Mouse (Mus musculus) frontal cortex, postnatal 10 days (tissue): ENCODE data around the gene Pld5.

ENCODE experiments used
- DNase-seq, 2 experiments: peaks; one replicate each; pipeline ENCODE4 v3.0.0; 2022; ENCODE audit warnings: low spot score in 2 of 2, mixed read lengths in 1 of 2

Pld5 gene

DNA sequence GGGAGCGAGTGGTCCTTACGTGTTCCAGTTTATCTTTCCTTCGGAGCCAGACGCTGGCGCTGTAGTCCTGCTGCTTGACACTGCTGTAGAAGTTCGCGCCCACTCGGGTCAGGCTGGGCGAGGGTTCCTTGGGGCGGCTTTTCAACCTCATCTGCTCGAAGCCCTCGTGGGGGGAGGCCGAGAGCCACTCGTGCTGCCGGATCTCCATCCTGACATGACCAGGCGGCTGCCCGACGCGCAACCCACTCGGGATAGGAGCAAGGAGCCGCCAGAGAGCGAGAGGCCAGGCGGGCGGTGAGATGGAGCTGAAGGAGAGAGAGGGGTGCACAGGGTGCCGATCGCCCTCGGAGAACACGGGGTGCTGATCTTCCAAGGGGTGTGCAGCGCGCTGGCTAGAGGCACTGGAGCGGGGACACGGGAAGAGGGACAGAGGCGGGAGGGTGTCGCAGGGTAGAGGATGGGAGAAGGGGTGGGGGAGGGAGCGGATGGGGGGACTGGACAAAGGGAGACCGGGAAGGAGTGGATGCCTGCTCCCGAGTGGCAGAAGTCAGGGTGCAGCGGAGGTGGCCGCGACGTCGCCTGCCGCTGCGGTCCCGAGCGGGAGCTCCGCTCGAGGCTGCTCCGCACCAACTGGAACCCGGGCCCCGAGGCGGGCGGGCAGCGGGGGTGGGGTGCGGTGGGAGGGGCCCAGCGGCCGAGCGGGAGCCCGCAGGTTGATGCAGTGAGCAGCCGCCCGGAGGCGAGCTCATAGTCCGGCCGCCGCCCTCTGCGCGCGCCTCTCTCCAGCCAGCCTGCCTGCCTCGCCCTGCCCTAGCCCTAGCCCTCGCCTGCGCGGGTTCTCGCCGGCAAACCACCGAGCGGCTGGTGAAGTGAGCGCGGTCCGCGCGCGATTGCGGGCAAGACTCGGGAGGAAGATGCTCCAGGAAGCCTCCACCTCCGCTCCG, at the start of gene Pld5:
Pld5 (minus strand) TSS at position 646 of the 944 bp plus-strand sequence.
- peak in 1 of 2 experiments; percentile 27 for DNase-seq

DNA sequence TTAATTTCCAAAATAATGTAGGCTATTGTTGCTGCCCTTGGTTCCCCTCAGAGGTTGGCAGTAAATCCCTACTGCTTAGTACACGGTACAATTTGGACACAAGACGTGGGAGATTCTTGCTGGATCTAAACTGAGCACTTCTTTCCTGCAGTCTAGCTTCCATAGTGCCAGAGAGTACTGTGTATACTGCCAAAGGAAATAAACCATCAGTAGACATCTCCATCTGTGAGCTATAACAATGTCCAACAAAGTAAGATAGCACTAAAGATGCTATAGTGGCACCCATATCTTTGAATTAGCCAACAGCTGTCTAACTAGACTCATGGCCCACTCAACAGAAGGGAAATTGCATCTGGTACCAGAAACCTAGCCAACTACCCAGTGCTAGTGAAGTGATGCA, 40.0 kb upstream of the Pld5 start:
- no peak for DNase-seq

DNA sequence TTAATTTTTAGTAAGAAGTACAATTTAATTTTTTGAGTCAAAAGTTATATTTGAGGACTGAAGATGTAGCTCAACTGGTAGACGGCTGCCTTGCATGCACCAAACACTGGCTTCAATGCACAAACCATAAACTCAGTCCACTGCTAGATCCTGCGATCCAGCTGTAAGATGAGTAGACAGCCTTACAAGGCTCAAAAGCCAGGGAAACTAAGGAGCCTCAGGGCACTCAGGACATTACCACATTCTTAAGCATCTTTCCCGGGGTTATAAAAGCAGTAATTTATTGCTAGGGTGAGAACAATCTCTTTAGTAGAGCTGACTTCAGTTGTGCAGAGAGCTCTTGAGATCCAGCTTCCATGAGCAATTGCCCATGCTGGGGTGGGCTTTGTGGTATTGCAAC, 35.1 kb upstream of the Pld5 start:
- DNase-seq: no peak

DNA sequence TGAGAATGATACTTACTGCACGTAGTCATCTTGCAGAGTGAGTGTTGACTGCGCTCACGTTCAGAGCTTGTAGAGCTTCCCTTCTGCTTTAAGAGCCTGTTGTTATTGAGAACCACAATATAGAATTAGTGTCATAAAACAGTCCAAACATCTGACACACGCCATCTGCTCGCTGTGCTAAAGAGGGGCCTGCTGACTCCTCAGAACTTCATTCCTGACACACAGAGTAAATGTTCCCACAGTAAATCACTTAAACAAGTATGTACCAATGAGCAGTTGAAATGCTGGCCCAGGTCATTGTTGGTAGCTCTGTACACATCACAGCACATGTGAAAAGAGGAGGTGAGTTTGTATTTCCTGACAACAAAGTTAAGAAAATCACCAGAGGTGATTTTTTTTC, 14.3 kb upstream of the Pld5 start:
- no peak for DNase-seq

DNA sequence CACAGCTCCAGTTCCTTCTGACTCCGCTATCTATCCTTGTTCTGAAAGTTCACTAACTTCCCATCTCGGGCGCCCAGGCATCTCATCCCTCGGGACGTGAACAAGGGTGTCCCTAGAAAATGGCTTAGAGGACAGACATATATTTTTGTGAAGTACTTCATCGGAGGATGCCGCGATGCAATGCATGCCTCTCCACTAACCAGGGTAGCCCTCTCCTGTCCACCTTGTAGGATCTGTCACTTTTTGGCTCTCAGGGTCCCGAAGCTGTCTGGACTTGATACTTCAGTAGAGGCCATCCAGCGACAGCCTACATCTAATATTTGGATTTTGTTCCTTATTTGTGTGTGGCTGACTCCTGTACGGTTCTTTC, 484 bp upstream of the Pld5 start:
- no peak for DNase-seq

DNA sequence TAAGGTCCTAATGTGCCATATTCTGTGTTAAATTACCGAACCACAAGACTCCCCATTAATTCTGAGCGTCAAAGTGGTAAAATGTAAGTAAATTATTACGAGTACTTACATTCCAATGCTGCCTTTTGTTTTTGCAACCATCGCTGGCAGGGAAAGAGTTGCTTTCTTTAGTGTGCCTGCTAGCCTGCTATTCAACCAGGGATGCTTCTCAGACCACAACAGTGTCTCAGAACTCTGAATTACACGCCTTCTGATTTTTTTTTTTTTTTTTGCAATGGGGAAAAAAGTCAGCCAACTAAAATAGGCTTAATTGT, 26.4 kb downstream of the Pld5 start:
- DNase-seq: no peak

DNA sequence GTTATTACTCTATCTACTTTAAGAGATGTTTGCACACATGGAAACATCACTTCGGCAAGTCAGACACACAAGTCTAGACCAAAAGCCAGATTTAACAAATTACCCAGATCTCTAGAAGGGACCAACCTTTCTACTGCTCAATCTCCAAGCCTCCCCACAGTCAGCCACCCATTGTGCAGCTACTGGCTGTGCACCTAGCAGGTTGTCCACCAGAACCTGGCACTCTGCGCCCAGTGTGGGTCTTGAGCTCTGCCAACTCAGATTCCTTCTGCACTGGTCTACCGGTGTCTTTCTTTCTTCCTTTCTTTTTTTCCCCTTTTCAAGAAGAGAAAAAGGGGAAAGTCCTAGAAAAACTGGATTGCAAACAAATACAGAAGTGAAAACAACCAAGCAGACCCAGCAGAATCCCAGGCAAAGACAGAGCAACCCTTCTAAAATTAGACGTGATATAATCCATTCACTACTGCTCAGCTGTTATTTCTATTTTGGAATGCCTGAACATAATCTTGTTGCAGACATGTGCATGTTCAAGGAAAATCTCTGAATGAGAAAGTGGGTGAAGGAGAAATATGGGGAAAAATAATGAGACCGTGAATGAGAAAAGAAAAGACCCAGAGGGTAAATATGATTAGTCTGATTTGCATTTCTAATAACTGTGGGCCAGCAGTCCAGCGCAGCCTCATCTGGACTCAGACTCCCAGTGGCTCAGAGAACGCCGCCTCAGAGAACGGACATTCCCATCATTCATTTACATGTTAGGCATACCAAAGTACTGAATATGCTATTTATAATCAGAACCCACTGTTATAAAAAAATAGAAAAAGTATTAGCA, 27.0 kb downstream of the Pld5 start:
- DNase-seq: no peak

DNA sequence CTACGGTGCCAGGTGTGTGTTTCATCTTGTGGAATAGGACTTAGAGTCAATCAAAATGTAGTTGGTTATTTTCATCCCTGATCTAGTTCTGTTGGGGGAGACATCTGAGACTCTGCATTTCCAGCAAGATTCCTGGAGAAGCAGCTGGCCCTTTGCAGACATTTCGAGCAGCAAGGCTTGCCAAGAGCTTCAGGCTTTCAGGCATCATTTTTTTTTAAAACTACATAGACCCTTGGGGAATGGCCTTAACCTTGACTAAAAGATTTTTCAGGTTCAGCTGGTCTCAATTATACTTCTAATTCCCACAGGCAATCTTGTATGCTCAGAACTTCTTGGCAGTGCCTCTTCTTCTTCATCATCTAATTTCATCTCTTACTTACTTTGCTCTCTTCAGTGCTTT, 35.9 kb downstream of the Pld5 start:
- no peak for DNase-seq

DNA sequence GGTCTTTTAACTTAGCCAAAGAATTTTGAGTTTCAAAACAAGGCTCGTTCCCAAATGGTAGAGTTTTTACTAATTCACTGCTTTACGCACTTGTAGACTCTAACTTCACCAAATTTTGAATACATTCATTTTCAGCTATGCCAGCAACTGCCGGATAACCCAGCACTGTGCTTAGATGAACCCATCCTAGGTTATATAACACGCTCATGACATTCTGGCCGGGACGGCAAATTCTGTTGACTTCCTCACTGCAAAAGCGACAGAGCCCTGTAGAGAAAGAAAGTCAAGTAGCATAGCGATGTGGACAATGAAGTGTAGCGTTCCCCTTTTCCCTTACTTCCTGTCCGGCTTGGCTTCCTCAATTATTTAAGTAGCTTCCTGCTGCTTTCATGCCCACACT, 51.3 kb downstream of the Pld5 start:
- no peak for DNase-seq

DNA sequence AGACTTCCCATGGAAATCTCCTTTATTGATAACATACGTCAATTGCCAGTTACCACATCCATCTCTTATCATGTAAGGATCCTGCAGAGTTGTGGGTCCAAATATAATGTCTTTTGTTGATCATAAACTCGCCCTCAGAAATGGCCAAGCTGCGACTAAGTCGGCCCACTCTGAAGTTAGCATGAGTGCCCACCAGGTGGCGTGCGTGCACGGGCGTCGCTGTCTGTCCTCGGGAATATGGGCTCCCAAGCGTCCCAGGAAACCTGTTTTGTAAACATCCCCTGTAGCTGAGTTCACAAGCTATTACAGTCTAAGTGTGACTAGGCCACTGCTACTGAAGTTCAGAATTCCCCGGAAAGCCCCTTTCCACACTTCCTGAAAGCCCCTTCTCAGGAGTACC, 51.9 kb downstream of the Pld5 start:
- DNase-seq: peak; percentile 14 to 66

DNA sequence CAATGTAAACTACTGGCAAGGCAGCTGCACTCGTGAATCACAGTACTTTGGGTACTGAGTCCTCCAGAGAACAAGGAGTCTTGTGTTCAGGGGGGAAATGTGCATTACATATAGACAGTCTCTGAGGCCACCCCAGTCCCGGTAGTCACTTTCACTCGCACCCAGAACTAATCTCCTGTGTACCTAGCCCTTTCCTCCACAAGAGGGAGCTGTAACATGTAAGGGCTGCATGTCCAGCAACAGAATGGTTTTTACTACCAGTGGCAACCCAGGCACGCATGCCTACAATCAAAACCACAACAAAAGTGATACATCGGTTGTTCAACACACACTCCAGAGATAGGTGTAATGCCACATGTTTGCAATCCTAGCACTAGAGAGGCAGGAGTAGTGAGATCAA, 56.9 kb downstream of the Pld5 start:
- no peak for DNase-seq

DNA sequence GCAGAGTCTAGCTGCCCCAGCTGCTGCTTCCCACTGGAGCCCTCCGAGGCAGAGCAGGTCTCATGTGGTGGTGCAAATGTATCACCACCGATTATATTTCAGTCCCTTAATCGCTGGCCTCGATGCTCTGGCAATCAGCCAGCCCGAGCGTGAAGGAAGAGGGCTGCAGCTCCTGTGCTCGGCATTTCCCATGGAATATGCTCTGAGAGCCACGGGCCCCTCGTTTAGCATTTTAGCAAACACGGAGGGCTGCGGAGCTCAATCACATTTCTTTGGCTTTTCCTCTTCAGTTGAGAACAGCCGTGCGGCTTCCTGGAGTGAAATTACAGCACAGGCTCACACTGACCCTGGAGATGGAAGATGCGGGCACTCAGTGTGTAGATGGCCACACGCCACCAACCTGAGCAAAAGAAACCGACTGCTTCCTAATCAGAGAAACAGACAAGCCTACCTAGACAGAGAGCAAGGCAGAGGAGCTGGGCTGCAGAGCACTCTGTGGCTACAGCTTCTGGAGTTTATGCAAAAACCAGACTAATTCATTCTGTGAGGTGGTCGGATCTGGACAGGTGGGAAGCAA, 61.4 kb downstream of the Pld5 start:
- DNase-seq: peak in 1 of 2 experiments; percentile 16

DNA sequence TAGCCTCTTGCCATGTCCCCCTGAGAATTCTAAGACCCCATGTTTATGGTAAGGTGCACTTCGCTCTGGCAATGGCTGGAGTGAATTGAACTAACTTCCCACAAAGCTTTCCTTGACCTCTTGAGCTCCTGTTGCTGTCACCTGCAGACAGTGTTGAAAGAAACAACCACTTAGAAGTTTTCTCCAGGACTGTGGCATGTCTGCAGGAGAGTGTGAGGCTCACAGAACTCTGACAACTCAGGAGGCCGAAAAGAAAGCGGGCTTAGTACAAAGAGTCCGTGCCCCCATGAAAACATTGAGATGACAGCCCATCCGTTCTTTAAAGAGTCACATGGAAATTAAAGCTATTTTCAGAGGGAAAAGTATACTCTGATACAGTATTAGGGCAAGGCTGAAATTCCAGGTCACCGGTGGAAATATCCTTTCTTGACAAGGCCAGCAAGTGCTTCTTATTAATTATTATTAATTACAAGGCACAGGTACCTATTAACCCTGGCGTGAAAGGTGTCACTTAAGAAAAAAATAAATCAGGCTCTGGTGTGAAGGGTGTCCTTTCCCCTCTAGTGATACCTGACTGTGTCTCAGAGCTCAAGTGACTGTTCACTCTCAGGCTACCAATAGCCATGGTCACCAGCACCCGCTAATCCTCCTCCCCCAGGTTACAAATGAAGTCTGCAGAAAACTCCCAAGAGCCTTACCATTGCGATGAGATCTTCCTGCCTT, 62.0 kb downstream of the Pld5 start:
- no peak for DNase-seq

DNA sequence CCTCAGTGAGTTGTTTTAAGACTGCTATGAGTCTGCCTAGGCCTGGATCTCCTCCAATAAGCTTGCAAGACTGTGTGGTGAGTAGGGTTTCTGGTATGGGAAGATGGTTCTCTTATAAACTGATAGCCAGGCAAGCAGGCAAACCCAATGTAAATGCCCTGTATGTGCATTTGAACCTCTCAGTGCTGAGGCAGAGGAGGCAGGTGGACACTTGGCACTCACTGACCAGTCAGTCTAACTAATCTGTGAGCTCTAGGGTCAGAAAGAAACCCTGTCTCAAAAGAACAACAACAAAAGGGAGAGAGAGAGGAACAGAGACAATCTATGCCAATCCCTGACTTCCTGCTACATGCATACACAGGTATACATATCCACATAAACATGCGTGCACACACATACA, 64.3 kb downstream of the Pld5 start:
- no peak for DNase-seq

DNA sequence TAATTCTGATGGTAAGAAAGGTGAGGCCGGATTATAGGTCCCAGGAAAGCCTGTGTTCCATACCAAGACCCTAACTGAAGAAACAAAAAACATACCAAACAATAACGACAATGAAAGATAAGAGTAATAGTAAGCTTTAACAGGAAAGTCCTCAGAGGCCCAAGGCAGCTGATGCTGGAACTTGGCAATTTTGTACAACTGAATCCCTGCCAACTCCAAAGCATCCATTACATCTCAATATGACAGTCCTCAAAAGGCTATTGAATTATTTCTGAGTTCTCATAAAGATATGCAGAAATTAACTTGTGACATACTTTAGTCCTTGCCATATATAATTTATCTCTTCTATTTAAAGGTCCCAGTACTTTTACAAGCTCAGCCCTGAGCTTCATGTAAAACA, 67.1 kb downstream of the Pld5 start:
- DNase-seq: no peak

DNA sequence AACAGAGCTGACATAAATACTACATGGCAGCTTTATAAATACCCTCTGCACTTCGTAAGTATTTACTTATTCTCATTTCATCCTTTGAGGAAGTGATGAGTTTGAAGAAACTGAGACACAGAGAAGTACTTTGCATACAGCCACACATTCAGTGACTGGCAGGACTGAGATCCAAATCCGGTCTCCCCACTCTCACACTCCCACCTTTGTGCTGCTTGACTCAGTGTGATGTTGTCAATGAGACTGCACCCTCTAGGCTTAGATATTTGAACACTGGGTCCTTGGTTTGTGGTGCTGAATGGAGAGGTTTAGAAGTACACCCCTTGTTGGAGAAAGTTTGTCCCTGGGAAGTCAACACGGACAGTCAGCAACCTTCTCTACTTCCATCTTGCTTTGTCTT, 72.8 kb downstream of the Pld5 start:
- no peak for DNase-seq

DNA sequence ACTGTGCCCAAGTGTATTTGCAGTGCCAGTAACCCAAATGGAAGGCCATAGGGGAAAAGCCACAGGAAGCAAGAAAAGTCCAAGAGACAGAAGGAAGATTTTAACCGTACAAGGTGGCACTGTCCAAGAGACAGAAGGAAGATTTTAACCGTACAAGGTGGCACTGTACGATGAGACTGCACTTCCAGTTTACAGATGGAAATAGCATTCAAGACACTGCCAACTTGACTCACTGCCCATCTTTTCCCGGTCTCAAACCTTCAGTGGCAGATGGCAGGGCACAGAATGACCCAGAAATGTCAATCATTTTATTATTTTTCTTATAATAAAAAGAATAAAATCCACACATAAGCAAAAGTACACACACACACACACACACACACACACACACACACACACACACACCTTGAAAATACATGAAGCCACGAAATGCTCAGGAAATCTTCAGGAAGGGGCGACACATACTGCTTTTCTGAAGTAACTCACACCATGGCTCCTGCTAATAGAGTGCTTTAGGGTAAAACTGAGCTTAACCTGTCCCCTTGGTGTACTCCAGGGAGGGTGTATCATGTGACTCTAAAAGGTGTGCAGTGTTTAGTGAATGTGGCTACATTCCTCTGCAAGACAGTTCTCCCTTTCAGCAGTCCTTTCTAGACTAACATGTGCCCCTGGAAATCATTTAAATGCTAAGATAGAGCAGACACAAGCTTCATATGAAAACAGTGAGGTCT, 77.9 kb downstream of the Pld5 start:
- no peak for DNase-seq

DNA sequence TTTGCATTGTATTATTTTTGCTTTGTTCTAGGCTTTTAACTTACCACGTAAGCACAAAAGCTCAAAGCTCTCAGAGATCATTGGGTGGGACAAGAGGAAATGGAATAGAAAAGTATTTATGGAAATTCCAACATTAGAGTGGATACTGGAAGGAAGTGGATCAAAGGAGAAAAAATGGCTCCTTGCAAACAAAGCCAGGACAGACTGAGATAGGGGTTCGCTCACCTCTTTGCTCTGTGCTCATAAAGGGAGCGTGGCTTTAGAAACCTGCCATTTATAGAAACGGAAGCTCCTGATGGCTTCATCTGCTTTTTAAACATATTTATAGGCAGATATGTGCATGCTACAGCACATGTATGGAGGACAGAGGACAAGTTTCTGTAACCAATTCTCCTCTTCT, 78.8 kb downstream of the Pld5 start:
- DNase-seq: no peak

DNA sequence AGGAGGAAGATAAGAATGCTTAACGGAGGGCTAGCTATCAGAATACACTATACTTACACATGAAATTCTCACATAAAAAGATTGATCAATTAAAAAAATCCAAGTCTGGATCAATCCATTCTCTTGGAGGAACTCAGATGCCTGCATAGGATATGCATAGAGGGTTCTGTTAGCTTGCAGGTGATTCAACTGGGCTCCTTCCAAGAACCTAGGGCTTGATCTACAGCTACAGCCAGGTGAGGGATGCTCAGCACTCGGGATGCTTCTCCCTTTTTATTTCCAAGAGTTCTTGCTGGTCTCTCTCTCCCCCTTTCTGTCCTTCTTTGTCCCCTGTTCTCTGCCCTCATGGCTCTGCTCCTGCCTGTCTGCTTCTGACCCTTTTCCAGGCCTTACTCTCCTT, 80.4 kb downstream of the Pld5 start:
- no peak for DNase-seq

DNA sequence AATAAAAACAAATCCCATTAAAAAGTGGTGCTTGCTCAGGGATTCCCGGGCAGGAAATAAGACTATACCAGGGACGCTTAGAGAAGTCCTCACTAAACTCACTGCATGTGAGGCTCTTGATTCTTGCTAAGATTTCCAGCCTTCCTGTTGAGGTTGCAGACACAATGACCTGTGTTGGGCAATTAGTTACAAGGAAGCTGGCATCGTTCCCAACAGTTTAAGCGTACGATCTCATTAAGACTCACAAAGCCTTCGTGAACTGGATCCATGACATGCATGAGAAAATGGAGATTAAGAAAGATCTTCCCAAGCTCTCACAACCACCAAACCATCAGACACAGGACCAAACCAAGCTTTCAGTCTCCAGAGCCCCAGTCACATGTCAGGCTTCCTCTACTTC, 91.1 kb downstream of the Pld5 start:
- no peak for DNase-seq

DNA sequence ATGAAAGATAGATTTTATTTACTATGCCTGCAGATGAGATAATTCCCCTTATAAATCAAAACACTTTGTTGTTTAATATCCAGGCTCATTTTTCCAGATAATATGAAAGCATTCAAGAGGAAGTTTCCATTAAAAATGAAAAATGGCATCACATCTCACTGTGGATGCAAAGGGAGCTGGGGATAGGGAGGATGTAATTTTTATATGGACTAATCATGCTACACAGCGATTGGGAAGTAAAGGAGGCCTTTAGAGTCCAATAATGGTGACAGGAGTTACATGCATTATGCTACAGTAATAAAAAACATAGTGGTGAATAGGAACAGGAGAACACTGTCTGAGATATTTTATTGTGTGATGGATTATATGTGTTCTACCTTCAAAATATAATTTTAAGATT, 100.1 kb downstream of the Pld5 start:
- DNase-seq: no peak
